Mouse (Mus musculus) urinary bladder, postnatal 0 days (tissue): ENCODE measurements around the gene Gm20905. TPM values are rescaled to one million over a fixed set of nuclear protein-coding genes. Genes with fewer than 3 reads are reported as not detected.

Source experiments
- polyA plus RNA-seq: library from polyadenylated mRNA; unstranded; fragments of >200 nt; fragmentation: Nextera tagmentation; extraction: Ambion mirVana; gene quantifications from 2 replicates; pipeline ENCODE4 v1.2.1, GENCODE M21; 2015

Gene Gm20905
- polyA plus RNA-seq = not detected in 2 replicates

GRCm38 (mm10) chrY:37259503-37259902 lies at the start of gene Gm20905:
TSS of gene Gm20905 (minus strand) at chrY:37259603.

